Mouse (Mus musculus) inflammation-experienced regulatory T-cells, adult 16 weeks (primary cell): ENCODE measurements around the gene Gm42517. TPM values are rescaled to one million over a fixed set of nuclear protein-coding genes. Genes with fewer than 3 reads are reported as not detected.

Source experiments
- polyA plus RNA-seq: library from polyadenylated mRNA; unstranded; fragments of 100-300 nt; shearing (Covaris generic); gene quantifications from one replicate; pipeline ENCODE4 v1.2.1, GENCODE M21; 2017

Gm42517 gene
- not detected for polyA plus RNA-seq

GRCm38 (mm10) chr5:108367871-108368332, at the start of gene Gm42517:
TSS of gene Gm42517 (minus strand) at chr5:108367922.

GRCm38 (mm10) chr5:108388201-108388600, 20.5 kb upstream of the Gm42517 start, which contains the start of gene Pde6b:
TSS of gene Pde6b (plus strand) at chr5:108388391.

Other genes with a start within 250 kb of the Gm42517 start
- 89.0 TPM for gene Tmed5, start 235.3 kb downstream of the Gm42517 start, polyA plus RNA-seq
- gene Ccdc18, start 235.0 kb downstream of the Gm42517 start, polyA plus RNA-seq: 2.3 TPM
- 46.4 TPM for gene Dr1, start 99.0 kb downstream of the Gm42517 start, polyA plus RNA-seq
- 7.4 TPM for gene Pigg, start 55.3 kb downstream of the Gm42517 start, polyA plus RNA-seq
- 2.7 TPM for gene Pde6b, start 20.5 kb upstream of the Gm42517 start, polyA plus RNA-seq
- 192 TPM for gene Atp5k, start 66.5 kb upstream of the Gm42517 start, polyA plus RNA-seq
- not detected for gene Mfsd7a, start 81.0 kb upstream of the Gm42517 start, polyA plus RNA-seq
- 18.8 TPM for gene Pcgf3, start 93.3 kb upstream of the Gm42517 start, polyA plus RNA-seq
- gene Cplx1, start 182.1 kb upstream of the Gm42517 start, polyA plus RNA-seq: not detected